Mouse (Mus musculus) layer of hippocampus, adult 2 months (tissue): ENCODE measurements around the gene Erbb3. TPM values are rescaled to one million over a fixed set of nuclear protein-coding genes. Genes with fewer than 3 reads are reported as not detected.
"Not testable (repeated sequence)": the region's sequence is repeated elsewhere in the genome, so short reads cannot be mapped to it uniquely, and the experiment has no call there.

ENCODE experiments used
- DNase-seq, 2 experiments: peaks; one replicate each; pipeline ENCODE4 v3.0.0; 2022; ENCODE audit warnings: low spot score in 2 of 2
- H3K27ac ChIP-seq: fragments of 200-600 bp; 2 replicates; pipeline ENCODE4 v1.8.1; 2022
- H3K4me3 ChIP-seq: fragments of 200-600 bp; 2 replicates; pipeline ENCODE4 v1.8.1; 2022; ENCODE audit warnings: mild to moderate bottlenecking
- CTCF ChIP-seq: fragments of 200-600 bp; conservative IDR thresholded peaks from 2 replicates; pipeline ENCODE4 v1.8.1; 2022; ENCODE audit warnings: antibody characterized with exemption, mild to moderate bottlenecking, moderate library complexity
- total RNA-seq, 2 experiments: library from RNA; stranded (reverse); gene quantifications; 2 replicates each; pipeline ENCODE4 v1.2.3; 2021

The Erbb3 gene
- total RNA-seq, 2 experiments from 2014 or later, result 5.7 to 5.9 TPM

GRCm38 (mm10) chr10:128621986-128622520 lies 32.6 kb upstream of the Erbb3 start:
- Histone ChIP-seq H3K4me3 (no peak overlapping the region), H3K27ac (no peak overlapping the region)
- DNase-seq, result no peak
- TF ChIP-seq CTCF, result peak; percentile 50

- TF ChIP-seq CTCF, result no peak
- no peak for DNase-seq
- no peak overlapping the region for H3K27ac ChIP-seq
- no peak overlapping the region for H3K4me3 ChIP-seq
Observed at GRCm38 (mm10) chr10:128620241-128620640, 30.8 kb upstream of the Erbb3 start.

- H3K4me3 ChIP-seq, DNase-seq, H3K27ac ChIP-seq: not testable (repeated sequence)
Observed at GRCm38 (mm10) chr10:128619148-128619547, 29.7 kb upstream of the Erbb3 start.

GRCm38 (mm10) chr10:128618570-128618969 lies 29.1 kb upstream of the Erbb3 start:
- no peak overlapping the region for H3K27ac ChIP-seq
- H3K4me3 ChIP-seq, result no peak overlapping the region
- no peak for TF ChIP-seq CTCF
- DNase-seq, result no peak

GRCm38 (mm10) chr10:128615798-128616448 lies 26.5 kb upstream of the Erbb3 start:
- H3K4me3 ChIP-seq, H3K27ac ChIP-seq, DNase-seq: not testable (repeated sequence)

GRCm38 (mm10) chr10:128614934-128615333 lies 25.5 kb upstream of the Erbb3 start:
- DNase-seq, result no peak
- peak; percentile 36 for TF ChIP-seq CTCF
- Histone ChIP-seq H3K4me3 (no peak overlapping the region), H3K27ac (no peak overlapping the region)

GRCm38 (mm10) chr10:128613820-128614219 lies 24.4 kb upstream of the Erbb3 start:
- not testable (repeated sequence) for H3K4me3 ChIP-seq, DNase-seq, H3K27ac ChIP-seq

- Histone ChIP-seq H3K27ac (no peak overlapping the region), H3K4me3 (no peak overlapping the region)
- no peak for DNase-seq
- TF ChIP-seq CTCF, result no peak
Observed at GRCm38 (mm10) chr10:128613154-128613440, 23.6 kb upstream of the Erbb3 start.

GRCm38 (mm10) chr10:128612433-128613153 lies 23.1 kb upstream of the Erbb3 start:
- DNase-seq, result peak; percentile 69 to 82
- no peak overlapping the region for H3K4me3 ChIP-seq
- H3K27ac ChIP-seq, result no peak overlapping the region
- peak; percentile 96 for TF ChIP-seq CTCF

GRCm38 (mm10) chr10:128606483-128606882 lies 17.0 kb upstream of the Erbb3 start:
- no peak for DNase-seq
- no peak overlapping the region for H3K4me3 ChIP-seq
- no peak for TF ChIP-seq CTCF
- H3K27ac ChIP-seq, result no peak overlapping the region

- no peak for DNase-seq
- no peak overlapping the region for H3K4me3 ChIP-seq
- TF ChIP-seq CTCF, result no peak
- H3K27ac ChIP-seq, result no peak overlapping the region
Observed at GRCm38 (mm10) chr10:128602470-128603128, 13.1 kb upstream of the Erbb3 start.

- no peak overlapping the region for H3K4me3 ChIP-seq
- no peak for DNase-seq
Observed at GRCm38 (mm10) chr10:128601499-128601898, 12.0 kb upstream of the Erbb3 start.

GRCm38 (mm10) chr10:128598476-128598875 lies 9.0 kb upstream of the Erbb3 start:
- no peak for TF ChIP-seq CTCF
- no peak for DNase-seq
- no peak overlapping the region for H3K27ac ChIP-seq
- H3K4me3 ChIP-seq, result no peak overlapping the region

More at GRCm38 (mm10) chr10:128601499-128601898, 12.0 kb upstream of the Erbb3 start:
- H3K27ac ChIP-seq, result no peak overlapping the region
- TF ChIP-seq CTCF, result no peak
